Mouse (Mus musculus): Measurements from ENCODE around the gene Pm20d1.

Gene Pm20d1

GRCm38 (mm10) chr1:131797202-131797909 is at the start of gene Pm20d1:
Gene Pm20d1 (plus strand): TSS chr1:131797381.
- DNase-seq (ENCODE audit: low spot score) = no peak

- DNase-seq (ENCODE audit: low spot score) = no peak
These were observed 49.4 kb upstream of the Pm20d1 start for GRCm38 (mm10) chr1:131747761-131748160.

GRCm38 (mm10) chr1:131748636-131749035 is 48.5 kb upstream of the Pm20d1 start:
- no peak for DNase-seq (ENCODE audit: low spot score)

GRCm38 (mm10) chr1:131749706-131750545 is 47.3 kb upstream of the Pm20d1 start:
- no peak for DNase-seq (ENCODE audit: low spot score)

GRCm38 (mm10) chr1:131751181-131751890 is 45.8 kb upstream of the Pm20d1 start:
- no peak for DNase-seq (ENCODE audit: low spot score)

- no peak for DNase-seq (ENCODE audit: low spot score)
These were observed 45.3 kb upstream of the Pm20d1 start for GRCm38 (mm10) chr1:131751891-131752311.

- no peak for DNase-seq (ENCODE audit: low spot score)
These were observed 42.9 kb upstream of the Pm20d1 start for GRCm38 (mm10) chr1:131754212-131754829.

- DNase-seq (ENCODE audit: low spot score) = peak; percentile 45
These were observed 42.3 kb upstream of the Pm20d1 start for GRCm38 (mm10) chr1:131754916-131755315.

GRCm38 (mm10) chr1:131757211-131757610 is 40.0 kb upstream of the Pm20d1 start:
- DNase-seq (ENCODE audit: low spot score) = no peak

GRCm38 (mm10) chr1:131758796-131759195 is 38.4 kb upstream of the Pm20d1 start:
- DNase-seq (ENCODE audit: low spot score) = no peak

GRCm38 (mm10) chr1:131759667-131760427 is 37.3 kb upstream of the Pm20d1 start:
- DNase-seq (ENCODE audit: low spot score) = no peak

GRCm38 (mm10) chr1:131760428-131760820 is 36.8 kb upstream of the Pm20d1 start:
- DNase-seq (ENCODE audit: low spot score) = no peak

GRCm38 (mm10) chr1:131761079-131761831 is 35.9 kb upstream of the Pm20d1 start:
- DNase-seq (ENCODE audit: low spot score) = no peak

- no peak for DNase-seq (ENCODE audit: low spot score)
These were observed 33.5 kb upstream of the Pm20d1 start for GRCm38 (mm10) chr1:131763683-131764082.

GRCm38 (mm10) chr1:131764581-131765338 is 32.4 kb upstream of the Pm20d1 start:
- no peak for DNase-seq (ENCODE audit: low spot score)

- peak; percentile 75 for DNase-seq (ENCODE audit: low spot score)
These were observed 31.7 kb upstream of the Pm20d1 start for GRCm38 (mm10) chr1:131765357-131766001.

- DNase-seq (ENCODE audit: low spot score) = no peak
These were observed 27.9 kb upstream of the Pm20d1 start for GRCm38 (mm10) chr1:131769296-131769695.

- DNase-seq (ENCODE audit: low spot score) = peak; percentile 67
These were observed 26.5 kb upstream of the Pm20d1 start for GRCm38 (mm10) chr1:131770656-131771055.

GRCm38 (mm10) chr1:131771440-131771839 is 25.7 kb upstream of the Pm20d1 start:
- no peak for DNase-seq (ENCODE audit: low spot score)
